Mouse (Mus musculus) left cerebral cortex, postnatal 25 days (tissue): Measurements from ENCODE around the gene Bcl2l13. TPM values are rescaled to one million over a fixed set of nuclear protein-coding genes. Genes with fewer than 3 reads are reported as not detected.
"Not testable (repeated sequence)": the region's sequence is repeated elsewhere in the genome, so short reads cannot be mapped to it uniquely, and the experiment has no call there.

Experiments
- DNase-seq, 2 experiments: peaks; one replicate each; pipeline ENCODE4 v3.0.0; 2022; ENCODE audit warnings: low spot score in 2 of 2, mixed read lengths in 1 of 2
- intact Hi-C: fragments of 180-260 bp; cut with DNase I; formaldehyde crosslinking; loops from one replicate; pipeline ENCODE4 v1.15.1; 2025
- total RNA-seq, 2 experiments: library from RNA; stranded (reverse); gene quantifications; 2 replicates each; pipeline ENCODE4 v1.2.3; 2021

The Bcl2l13 gene
- total RNA-seq, 2 experiments from 2014 or later: 45.9 to 48.5 TPM

DNA sequence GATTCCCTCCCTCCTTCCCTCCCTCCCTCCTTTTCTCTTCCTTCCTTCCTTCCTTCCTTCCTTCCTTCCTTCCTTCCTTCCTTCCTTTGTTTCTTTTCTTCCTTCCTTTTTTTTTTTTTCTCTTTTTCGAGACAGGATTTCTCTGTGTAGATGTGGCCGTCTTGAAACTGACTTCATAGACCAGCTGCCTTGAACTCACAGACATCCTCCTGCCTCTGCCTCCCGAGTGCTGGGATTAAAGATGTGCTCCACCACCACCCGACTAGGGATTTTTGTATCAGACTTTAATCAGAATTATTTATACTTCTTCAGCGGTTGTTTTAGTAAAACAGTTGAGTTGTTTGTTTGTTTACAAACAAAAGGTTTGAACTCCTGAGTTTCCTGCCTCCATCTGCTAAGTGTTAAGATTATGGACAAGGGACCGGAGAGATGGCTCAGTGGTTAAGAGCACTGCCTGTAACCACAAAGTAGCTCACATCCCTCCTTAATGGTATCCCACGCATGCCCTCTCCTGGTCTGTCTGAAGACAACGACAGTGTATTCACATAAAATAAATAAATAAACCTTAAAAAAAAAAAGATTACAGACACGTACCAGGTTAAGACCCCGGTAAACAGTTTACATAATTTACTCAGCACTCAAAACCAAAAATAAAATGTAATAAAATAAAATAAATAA lies 12.9 kb upstream of the Bcl2l13 start:
- intact Hi-C loops: loop anchor here (1.0 kb wide), 1 partner anchor 13 kb away; the partner anchor contains the start of gene Bcl2l13
- DNase-seq: no peak

DNA sequence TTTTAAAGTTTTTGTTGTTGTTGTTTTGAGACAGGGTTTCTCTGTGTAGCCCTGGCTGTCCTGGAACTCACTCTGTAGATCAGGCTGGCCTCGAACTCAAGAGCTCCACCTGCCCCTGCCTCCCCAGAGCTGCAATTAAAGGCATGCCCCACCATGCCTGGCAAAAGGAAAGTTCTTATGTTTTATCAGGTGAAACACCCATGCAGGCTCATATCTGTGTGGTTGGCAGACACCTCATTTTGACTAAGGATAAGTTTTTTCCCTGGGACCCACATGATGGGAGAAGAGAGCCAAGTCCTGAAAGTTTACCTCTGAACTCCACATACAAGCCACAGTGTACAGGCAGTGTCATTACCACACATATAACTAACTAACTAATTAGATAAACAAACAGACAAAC lies 6.0 kb upstream of the Bcl2l13 start:
- DNase-seq: no peak
- intact Hi-C loops: loop anchor here (10.0 kb wide), 1 partner anchor 295 kb away; the partner anchor contains the start of gene Hdhd5

DNA sequence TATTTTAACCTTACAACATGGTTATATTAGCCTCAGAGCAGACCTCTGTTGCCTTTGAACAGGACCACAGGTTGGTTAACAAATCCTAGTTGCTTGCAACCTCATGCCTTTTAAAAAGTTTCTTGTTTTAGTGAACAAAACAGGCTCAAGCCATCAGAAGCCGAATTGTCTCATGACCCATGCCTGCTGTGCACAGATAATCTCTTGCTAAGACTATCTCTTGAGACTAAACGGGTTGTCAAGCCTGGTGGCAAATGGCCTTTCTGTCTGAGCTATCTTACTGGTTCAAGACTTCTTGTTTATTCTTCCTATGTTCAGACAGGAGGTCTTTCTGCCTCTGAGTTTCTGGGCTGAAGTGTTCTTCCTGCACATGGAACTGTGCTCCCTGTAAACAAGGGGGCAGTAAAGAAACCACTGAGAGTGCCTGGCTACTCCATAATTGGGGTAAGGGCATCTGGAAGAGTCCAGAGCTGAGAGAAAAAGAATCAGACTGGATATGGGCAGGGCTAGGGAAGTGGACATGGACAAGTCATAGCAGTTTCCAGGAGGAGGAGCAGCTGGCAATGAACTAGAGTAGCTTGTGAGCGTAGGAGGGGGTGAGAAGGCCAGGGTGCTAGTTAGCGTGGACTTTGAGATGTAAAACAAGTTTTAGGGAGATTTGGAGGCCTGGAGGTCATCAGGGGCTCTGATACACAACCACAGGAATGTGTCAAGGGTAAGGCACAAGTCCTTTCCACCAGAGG lies 5.0 kb upstream of the Bcl2l13 start:
- intact Hi-C loops: loop anchor here (10.0 kb wide), 1 partner anchor 296 kb away; the partner anchor contains the start of gene Hdhd5
- no peak for DNase-seq

DNA sequence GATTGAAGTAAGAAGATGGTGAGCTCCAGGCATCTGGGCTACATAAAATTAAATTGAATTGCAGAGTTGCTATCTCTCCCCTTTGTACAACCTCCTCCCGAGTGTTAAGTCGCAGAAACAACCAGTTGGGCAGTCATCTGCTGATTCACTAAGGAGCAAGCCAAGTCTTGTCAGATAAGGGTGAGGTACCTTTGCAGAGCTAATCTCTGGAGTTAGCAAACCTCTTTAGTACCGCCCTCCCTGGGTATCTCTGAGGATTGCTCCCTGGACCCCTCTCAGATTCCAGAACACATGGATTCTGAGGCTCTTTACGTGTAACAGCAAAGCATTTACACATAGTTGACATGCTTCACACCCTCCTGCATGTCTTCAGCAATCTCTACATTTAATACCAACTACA lies 3.9 kb upstream of the Bcl2l13 start:
- intact Hi-C loops: loop anchor here (10.0 kb wide), 1 partner anchor 297 kb away; the partner anchor contains the start of gene Hdhd5

DNA sequence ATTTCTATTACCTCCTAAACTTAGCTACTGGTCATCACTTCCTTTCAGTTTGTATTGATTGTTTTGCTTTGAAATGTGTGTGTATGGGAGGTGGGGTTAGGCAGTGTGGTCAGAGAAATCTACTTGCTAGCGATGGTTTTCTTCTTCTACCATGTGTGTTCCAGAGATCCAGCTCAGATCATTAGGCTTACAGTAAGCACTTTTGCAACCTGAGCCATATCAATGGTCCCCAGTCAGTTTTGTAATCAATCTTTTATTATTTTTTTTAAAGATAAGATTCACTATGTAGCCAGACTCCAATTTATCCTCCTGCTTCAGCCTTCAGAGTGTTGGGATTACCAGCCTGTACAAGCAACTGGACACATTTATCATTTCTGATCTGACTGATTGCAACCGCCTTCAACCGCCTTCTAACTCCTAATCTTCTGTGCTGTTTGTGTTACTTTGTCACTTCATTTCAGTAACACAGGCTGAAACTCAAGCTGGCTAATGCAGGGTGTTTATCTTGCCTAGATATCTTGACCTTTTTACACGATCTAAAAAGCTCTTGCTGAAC lies 1.2 kb upstream of the Bcl2l13 start:
- DNase-seq: no peak
- intact Hi-C loops: loop anchor here (10.0 kb wide), 1 partner anchor 300 kb away; the partner anchor contains the start of gene Hdhd5

More for the DNA sequence above, 3.9 kb upstream of the Bcl2l13 start:
- no peak for DNase-seq

DNA sequence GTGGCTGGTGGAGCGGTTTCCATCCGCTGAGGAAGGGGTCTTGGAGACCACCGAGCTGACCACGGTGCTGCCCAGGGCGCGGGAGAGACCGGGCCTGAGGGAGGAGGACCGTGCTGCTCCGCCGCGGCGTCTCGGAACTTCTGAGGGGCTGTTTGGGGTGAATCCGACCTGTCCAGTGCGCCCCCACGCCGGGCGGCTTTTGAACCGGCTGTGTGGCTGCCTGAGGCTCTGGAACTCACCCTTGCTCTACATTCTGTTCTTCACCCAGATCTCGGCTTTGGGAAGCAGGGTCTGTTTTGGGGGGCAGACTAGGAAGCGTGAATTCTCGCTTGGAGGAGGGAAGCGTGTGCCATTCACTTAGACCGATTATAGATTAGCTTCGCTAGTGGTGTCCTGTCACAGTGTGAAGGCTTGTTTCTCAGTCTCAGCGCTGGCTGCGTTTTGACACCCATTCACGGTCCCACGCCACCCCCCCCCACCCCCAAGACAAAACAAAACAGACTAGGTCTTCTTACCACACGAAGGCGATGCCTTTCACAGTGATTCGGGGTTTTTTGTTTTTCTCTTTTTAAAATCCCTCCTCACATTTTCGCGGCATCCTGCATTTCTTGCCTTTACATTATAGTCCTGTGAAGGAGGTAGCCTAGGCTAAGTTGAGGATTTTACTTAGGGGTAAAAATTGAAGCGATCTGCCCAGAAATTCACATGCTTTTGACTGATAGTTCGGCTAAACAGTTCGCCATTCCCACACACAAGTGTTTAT lies 558 bp downstream of the Bcl2l13 start:
- intact Hi-C loops: loop anchor here (1.0 to 10.0 kb wide), 2 partner anchors 14 to 302 kb away; partner anchors contain the start of genes Atp6v1e1 and Hdhd5
- peak in 1 of 2 experiments; percentile 29 for DNase-seq

DNA sequence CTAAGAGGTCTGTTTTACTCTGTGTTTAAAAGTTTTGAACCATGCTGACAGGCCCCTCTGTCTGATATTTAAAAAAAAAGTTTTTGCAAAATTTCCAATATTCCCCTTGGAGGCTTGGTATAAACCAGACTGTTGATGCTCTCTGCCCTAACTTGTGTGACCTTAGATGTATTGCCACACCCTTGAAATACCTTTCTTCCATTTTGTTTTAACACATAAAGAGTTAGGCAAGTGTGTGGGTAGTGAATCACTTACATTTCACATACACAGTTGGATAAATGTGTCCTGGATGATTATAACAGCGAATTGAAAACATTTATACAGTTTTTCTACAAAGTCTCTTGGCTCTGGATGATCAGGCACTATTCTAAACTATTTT lies 1.1 kb downstream of the Bcl2l13 start:
- intact Hi-C loops: loop anchor here (10.0 kb wide), 1 partner anchor 302 kb away; the partner anchor contains the start of gene Hdhd5
- DNase-seq: no peak

DNA sequence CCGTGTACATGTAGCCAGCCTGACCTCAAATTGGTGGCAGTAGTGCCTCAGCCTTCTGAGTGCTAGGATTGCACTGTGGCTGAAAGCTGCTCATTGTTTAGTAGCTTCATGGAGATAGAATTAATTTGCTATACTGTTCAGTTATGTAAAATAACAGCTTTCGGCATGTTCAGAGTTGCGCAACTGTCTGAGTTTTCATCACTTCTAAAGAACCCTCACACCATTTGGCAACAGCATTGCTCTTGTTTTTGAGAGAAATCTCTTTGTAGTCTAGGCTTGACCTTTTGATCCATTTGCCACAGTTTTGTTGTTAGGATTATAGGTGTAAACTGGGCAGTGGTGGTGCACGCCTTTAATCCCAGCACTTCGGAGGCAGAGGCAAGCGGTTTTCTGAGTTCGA lies 4.2 kb downstream of the Bcl2l13 start:
- intact Hi-C loops: no loop called here
- no peak for DNase-seq

DNA sequence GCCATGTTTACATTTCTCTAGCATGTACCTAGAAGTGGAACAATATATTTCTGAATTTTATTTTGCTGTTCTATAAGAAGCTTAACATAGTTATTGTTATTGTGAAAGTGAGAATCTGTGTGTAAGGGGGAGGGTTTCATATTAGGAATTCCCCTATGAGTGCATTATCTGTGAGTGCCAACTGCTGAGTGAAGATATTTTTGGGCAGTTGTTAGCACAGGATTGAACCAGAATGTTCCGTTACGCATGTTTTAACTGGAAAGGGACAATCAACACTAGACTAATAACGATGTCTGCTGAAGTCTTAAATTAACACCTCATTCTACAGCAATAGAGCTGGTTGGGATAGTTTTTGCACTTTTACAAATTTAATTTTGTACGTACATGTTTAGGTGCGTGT lies 5.7 kb downstream of the Bcl2l13 start:
- DNase-seq: no peak
- intact Hi-C loops: no loop called here

DNA sequence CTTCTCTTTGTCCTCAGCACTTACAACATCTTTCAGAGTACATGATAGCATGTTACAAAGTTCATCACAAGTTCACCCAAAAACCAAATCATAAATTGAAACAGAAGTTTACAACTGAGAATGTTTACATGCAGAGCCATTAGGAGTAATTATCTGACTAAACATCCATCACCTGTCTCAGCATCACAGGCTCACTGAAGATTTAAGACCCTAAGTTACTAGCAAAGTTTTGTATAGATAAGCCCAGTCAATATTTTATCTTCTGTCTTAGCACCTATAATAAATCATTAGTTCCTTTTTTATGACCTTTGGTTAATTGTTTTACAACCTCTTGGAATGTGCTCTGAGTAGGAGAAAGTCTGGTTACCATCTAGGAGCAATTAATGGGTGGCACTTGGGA lies 14.7 kb downstream of the Bcl2l13 start:
- DNase-seq, intact Hi-C loops: not testable (repeated sequence)

DNA sequence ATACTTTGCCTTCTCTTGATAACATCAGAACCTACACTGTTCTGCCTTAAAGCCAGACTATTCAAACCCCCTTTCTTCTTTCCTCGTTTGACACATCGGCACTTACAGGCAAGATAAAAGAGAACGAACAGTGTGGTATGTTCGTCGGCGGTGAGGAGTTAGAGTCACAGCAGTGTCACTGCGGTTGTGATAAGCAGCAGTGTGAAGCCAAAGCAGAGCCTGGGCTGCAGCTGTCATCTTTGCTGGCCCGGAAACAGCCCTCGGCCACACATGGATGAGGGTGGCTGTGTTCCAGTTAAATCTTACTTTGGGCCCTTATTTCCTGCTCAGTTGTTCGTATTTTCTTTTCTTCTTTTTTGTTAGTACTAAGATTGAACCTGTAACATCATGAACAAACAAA lies 18.4 kb downstream of the Bcl2l13 start:
- DNase-seq: no peak
- intact Hi-C loops: no loop called here

DNA sequence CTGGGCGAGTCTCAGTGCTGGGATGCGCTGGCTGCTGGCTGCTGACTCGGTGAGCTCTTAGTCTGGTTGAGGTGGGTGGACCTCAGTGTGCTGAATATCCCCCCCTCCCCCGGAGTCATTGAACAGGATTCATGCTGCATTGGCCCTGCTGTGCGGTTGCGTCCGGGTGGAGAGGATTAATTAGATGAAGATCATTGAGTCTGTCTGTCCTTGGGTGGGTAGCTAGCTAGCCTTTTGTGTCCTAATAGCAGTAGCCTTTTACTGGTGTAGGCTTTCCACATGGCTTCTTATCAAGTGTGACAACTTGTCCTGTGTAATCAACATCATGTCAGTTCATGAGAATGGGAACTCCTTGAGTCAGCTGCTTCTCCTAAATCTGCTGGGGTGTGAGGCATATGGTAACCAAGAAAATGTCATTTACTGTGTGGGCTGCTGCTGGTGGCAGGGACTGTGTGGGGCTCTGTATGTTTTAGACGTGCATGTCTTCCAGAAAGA lies 22.3 kb downstream of the Bcl2l13 start:
- intact Hi-C loops: loop anchor here (2.0 kb wide), 1 partner anchor 61 kb away; no protein-coding TSS in a partner anchor
- peak; percentile 51 to 94 for DNase-seq

DNA sequence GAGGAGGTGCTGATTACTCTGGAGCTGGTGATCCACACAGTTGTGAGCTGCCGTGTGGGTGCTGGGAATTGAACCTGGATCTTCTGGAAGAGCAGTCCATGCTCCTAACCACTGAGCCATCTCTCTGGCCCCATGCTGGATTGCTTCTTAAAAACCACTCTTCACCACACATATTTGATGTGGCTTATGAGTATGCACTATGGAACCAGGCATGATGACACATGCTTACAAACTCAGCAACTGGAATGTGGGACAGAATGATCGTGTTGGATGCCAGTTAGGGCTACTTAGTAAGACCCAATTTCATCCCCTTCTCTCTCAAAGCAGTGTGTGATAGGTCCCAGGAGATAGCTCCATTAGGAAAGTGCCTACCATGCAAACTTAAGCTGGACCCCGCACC lies 24.1 kb downstream of the Bcl2l13 start:
- no peak for DNase-seq
- intact Hi-C loops: no loop called here

DNA sequence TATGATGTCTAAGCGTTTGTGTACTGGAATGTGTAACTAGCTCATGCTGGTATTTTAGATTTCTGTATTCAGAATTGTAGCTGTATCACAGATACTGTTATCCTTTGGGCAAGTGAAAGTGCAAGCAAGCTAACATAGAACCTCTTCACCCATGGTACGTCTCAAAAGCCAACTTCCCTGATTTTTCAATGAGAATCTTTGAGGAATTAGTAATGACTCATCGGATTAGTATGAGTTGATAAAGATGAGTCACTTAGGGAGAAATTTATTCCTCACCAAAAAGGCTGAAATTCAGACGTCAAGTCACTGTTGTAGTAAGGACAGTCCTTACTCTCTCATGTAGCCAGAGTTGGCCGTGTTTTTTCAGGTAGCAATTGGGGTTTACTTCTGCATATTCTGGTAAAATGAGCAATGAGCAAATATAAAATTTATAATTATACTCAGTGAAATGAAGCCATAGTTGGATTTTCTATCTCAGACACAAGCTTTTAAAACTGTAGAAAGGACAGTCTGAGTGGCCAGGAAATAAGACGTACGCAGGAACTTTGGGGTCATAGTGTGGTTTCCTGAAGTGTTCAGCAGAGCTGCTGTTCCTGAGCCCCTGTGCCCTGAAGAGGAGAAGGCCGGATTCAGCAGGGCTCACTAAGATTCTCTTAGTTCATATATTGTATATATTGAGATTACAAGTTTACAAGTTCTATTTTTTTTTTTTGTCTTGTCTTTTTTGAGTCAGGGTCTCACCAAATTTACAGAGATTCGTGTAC lies 30.2 kb downstream of the Bcl2l13 start:
- intact Hi-C loops: no loop called here
- no peak for DNase-seq

DNA sequence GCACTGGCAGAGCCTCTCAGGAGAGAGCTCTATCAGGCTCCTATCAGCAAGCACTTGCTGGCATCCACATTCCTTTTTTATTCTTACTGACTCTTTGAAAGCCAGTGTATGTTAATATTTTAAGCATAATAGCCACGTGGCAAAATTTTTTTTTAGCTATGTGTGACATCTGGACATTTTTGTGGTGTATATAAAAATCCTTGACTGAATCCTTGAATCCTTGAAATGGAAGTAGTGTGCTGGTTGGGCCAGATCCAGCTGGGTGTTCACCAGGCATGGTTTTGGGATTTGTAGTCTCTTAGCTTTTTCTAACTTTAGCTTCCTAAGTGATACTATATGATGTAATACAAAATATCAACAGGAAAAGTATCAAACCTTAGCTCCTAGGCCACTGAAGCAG lies 32.8 kb downstream of the Bcl2l13 start:
- peak; percentile 45 to 87 for DNase-seq
- intact Hi-C loops: no loop called here

DNA sequence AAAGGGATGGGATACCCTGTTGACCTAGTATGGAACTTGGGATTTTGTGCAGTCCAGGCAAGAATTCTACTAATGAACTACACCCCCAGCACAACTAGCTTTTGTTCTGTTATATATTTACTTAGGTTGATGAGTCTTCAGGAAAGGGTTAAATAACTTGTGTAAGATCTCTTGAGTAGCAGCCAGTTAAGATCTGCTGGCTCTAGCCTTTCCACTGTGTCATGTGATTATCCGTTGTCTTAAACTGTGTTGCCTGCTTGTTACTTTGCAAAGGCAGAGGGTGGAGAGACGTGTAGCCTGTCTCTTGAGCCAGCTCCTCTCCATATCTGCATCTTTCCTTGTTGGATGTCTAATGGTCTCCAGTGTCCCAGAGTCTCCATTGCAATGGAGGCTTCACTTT lies 35.3 kb downstream of the Bcl2l13 start:
- DNase-seq: no peak
- intact Hi-C loops: no loop called here

DNA sequence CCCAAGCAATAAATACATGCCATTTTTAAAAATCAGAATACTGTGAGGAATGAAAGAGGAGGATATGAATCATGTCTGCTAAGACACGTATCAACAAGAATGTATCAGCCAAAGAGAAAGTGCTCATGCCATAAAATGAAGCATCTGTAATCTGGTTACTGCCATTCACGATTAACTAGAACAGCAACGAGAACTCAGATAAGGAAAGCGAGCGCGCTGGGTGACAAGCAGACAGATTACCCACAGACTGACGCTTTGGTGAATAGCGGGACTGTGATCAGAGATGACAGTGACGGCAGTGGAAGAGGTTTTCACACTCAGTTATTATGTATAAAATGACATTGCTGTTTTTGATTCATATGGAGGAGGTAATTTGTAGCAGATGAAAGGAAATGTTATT lies 37.9 kb downstream of the Bcl2l13 start:
- intact Hi-C loops: no loop called here
- DNase-seq: peak in 1 of 2 experiments; percentile 18

DNA sequence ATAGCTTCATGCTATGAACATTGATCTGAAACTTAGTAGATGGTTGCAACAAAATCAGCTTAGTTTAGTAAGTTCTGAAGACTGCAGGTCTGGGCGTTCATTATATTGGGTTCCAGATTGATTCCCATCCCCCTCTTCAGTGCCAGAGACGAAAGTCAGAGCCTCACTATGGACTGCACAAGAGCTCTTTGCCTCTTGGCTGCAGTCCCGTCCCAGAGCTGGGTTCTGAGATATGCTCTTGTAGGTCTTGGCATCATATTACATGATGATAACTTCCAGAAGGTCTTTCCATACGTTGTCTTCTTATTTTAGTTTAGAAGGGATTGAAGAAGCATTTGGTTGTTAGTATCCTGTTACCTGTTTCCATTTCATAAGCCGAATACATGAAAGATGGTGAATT lies 43.0 kb downstream of the Bcl2l13 start:
- DNase-seq: no peak
- intact Hi-C loops: no loop called here

DNA sequence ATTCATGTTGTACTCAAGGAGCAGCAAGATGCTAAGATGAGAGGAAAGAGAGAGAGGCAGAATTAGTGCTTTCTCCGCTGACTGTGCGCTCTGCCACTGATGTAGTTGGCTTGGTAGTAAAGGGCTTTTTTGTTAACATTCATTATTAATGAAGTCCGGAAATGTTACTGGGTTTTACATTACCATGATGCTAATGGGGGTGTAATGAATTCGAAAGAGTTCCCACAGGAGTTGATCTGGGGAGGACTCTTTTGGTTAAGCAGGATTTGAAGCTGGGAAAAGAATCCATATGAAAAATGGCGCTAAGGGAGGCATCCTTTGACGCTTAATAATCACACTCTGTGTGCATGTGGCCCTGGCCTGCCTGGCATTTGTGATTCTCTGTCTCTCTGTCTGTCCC lies 48.4 kb downstream of the Bcl2l13 start:
- intact Hi-C loops: no loop called here
- no peak for DNase-seq
